Mouse (Mus musculus) small intestine, adult 2 months (tissue): ENCODE measurements at regions not wholly inside any gene's neighbourhood (a gene's known extent, or its start where the extent isn't known, plus 50 kb on each side); places are given as distances from the start of the nearest gene placed in this dataset.

Source experiments
- CTCF ChIP-seq: fragments of 200-500 bp; IDR thresholded peaks from 2 replicates; pipeline ENCODE4 v1.5.1; 2012; ENCODE audit warnings: low read depth, mild to moderate bottlenecking, control low read depth, inconsistent platforms, low read length, moderate library complexity, mixed read lengths; ENCODE audit not compliant: insufficient replicate concordance, insufficient read length; ENCODE audit errors: extremely low read depth
- POLR2A ChIP-seq: fragments of 200-500 bp; IDR thresholded peaks from 2 replicates; pipeline ENCODE4 v1.6.1; 2012; ENCODE audit warnings: low read depth, mild to moderate bottlenecking, control low read depth, inconsistent platforms, low read length, moderate library complexity

- no peak for TF ChIP-seq CTCF
- no peak for TF ChIP-seq POLR2A
These were observed 157.0 kb upstream of the Ctnnb1 start for GRCm38 (mm10) chr9:120771896-120772530.
